23 mouse cellular contexts compared by ENCODE assay signal in the genomic region with DNA sequence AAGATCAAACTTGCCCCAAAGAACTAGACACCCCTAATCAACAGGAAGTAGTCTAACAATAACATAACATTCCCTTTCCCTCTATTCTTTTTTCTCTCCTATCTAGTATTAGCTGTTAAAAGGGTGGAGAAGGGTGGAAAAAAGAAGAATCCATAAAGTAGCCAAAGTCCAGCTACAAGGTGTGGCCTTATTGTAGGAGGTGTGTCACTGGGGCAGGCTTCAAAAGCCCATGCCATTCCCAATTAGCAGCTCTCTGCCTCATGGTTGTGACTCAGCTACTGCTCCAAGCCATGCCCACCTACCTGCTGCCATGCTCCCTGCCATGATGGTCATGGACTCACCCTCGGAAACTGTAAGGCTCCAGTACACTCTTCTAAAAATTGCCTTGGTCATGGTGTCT. TPM values are rescaled to one million over a fixed set of nuclear protein-coding genes. Genes with fewer than 3 reads are reported as not detected.
"Had no signal": no experiment of that assay in that cellular context is flagged by ENCODE, and none has a peak within 500 bp of the region (broad histone marks: within the 10 kb centered on the region; RNA-seq: fewer than 3 reads in every experiment).

No protein-coding gene starts in this region.

- ATAC-seq: midbrain, embryonic 16.5 days had no signal

- H3K27ac ChIP-seq: midbrain, embryonic 10.5 days; midbrain, embryonic 12.5 days; neural tube, embryonic 13.5 days; neural tube, embryonic 15.5 days; stomach, embryonic 15.5 days had no signal

- H3K9me3 ChIP-seq: midbrain, embryonic 10.5 days; midbrain, embryonic 12.5 days; neural tube, embryonic 13.5 days; neural tube, embryonic 15.5 days; stomach, embryonic 15.5 days had no signal

- H3K4me2 ChIP-seq: lung, embryonic 14.5 days; midbrain, embryonic 12.5 days; neural tube, embryonic 13.5 days; neural tube, embryonic 15.5 days; stomach, embryonic 15.5 days had no signal

- DNase-seq: lung, adult 18-20 months; lung, embryonic 14.5 days; lung, postnatal 10 days; lung, postnatal 4 days; midbrain, embryonic 14.5 days; retina, postnatal 1 day; right cerebral cortex, adult 18-20 months; right cerebral cortex, postnatal 25 days; right cerebral cortex, postnatal 4 days; thymus, adult 18-20 months; thymus, postnatal 14 days; thymus, postnatal 36 days had no signal

- H3K36me3 ChIP-seq: midbrain, embryonic 10.5 days; midbrain, embryonic 12.5 days; neural tube, embryonic 13.5 days; neural tube, embryonic 15.5 days; stomach, embryonic 15.5 days had no signal

- H3K27me3 ChIP-seq: midbrain, embryonic 12.5 days; neural tube, embryonic 13.5 days; neural tube, embryonic 15.5 days; stomach, embryonic 15.5 days had no signal

- H3K4me3 ChIP-seq: midbrain, embryonic 10.5 days; midbrain, embryonic 12.5 days; myocyte; neural tube, embryonic 13.5 days; neural tube, embryonic 15.5 days; stomach, embryonic 15.5 days had no signal

- H3K9ac ChIP-seq: lung, embryonic 14.5 days; midbrain, embryonic 12.5 days; neural tube, embryonic 13.5 days; neural tube, embryonic 15.5 days; stomach, embryonic 15.5 days had no signal

RNA-seq across cellular contexts. Expression of a gene that starts 38.9 kb away (rescaled TPM):
- total RNA-seq: megakaryocyte, adult 5-6 weeks; megakaryocyte-erythroid progenitor cell, adult 5-6 weeks had no signal
- polyA plus RNA-seq: midbrain, embryonic 10.5 days; midbrain, embryonic 12.5 days; midbrain, embryonic 14.5 days; midbrain, embryonic 16.5 days; myocyte; neural tube, embryonic 11.5 days; neural tube, embryonic 13.5 days; neural tube, embryonic 15.5 days had no signal

RNA-seq across cellular contexts. Expression of a gene that starts 41.8 kb away (rescaled TPM):
- total RNA-seq: megakaryocyte-erythroid progenitor cell, adult 5-6 weeks had no signal
- polyA plus RNA-seq: myocyte; neural tube, embryonic 11.5 days; thymus, postnatal 0 days had no signal
